Mouse (Mus musculus) adrenal gland, adult 18-20 months (tissue): Measurements from ENCODE around the gene Kti12. TPM values are rescaled to one million over a fixed set of nuclear protein-coding genes. Genes with fewer than 3 reads are reported as not detected.

Experiments
- DNase-seq, 2 experiments: peaks; one replicate each; pipeline ENCODE4 v3.0.0; 2021 to 2022; ENCODE audit warnings: low spot score in 2 of 2
- long read RNA-seq, 2 experiments: library from polyadenylated mRNA; stranded (forward); transcript quantifications; one replicate each; pipeline ENCODE4 v2.0.0; 2021
- total RNA-seq, 2 experiments: library from RNA; stranded (reverse); gene quantifications; 1 replicate in 1 of 2; 2 replicates in 1 of 2; pipeline ENCODE4 v1.2.3; 2021

Kti12 gene
- 10 to 100 TPM; 30.2 to 33.4 TPM for total RNA-seq
- long read RNA-seq, experiment 1, transcript Kti12-201 (1 exons, 1,629 nt): major isoform, 53 of 53 reads
- long read RNA-seq, experiment 1, partial matches to known transcripts: 0 of 53 reads
- long read RNA-seq, experiment 1, other reads (novel, unspliced or antisense): 0 of 53 reads
- long read RNA-seq, experiment 2, transcript Kti12-201 (1 exons, 1,629 nt): major isoform, 102 of 102 reads
- long read RNA-seq, experiment 2, partial matches to known transcripts: 0 of 102 reads
- long read RNA-seq, experiment 2, other reads (novel, unspliced or antisense): 0 of 102 reads

DNA sequence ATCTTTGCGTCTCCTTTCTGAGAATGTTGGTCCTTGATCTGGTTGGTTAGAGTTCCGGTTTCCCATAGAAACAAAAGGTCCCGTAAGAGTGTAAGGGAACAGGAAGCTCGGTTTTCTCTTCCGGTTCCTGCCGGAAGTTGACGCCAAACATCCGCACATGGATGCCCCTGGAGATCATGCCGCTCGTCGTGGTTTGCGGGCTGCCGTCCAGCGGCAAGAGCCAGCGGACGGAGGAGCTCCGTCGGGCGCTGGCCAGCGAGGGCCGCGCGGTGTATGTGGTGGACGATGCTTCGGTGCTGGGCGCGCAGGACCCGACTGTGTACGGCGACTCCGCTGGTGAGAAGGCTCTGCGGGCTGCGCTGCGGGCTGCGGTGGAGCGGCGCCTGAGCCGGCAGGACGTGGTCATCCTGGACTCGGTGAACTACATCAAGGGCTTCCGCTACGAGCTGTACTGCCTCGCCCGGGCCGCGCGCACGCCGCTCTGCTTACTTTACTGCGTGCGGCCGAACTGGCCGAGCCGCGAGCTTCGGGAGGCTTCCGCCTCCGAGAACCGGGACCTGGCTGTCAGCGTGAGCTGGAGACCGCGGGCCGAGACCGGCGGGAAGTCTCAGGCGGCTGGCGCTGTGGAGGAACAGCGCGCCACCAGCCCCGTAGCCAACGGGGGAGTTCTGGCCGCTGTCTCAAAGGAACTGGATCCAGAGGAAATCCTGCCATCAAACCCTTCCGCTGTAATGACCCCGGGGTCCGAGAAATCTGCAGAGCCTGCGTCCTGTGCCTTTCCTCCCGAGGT, at the start of gene Kti12:
TSS of gene Kti12 (plus strand) at position 71 of the 790 bp plus-strand sequence.
- peak; percentile 70 to 76 for DNase-seq

- DNase-seq: peak; percentile 70 to 78
These were observed 49.3 kb upstream of the Kti12 start for GRCm38 (mm10) chr4:108798083-108798830.

GRCm38 (mm10) chr4:108803535-108803934, 44.0 kb upstream of the Kti12 start:
- DNase-seq: no peak

DNA sequence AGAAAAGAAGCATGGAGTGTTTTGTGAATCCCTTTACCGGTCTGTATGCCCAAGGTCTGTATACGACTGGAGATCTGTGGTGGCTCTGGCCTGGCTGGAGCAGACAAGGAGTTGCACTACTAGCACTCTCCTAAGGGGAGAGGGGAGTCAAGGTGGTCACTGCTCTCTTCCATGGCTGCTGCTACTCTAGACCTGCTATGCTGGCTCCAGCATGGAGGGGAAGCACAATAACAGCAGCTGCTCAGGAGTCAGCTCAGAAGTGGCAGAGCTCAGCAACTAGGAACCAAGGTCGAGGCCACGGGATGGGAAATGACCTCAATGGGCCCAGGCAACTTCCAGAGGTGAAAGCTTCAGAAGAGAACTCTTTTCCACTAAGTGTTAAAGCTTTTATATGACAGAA, 36.4 kb upstream of the Kti12 start:
- no peak for DNase-seq

DNA sequence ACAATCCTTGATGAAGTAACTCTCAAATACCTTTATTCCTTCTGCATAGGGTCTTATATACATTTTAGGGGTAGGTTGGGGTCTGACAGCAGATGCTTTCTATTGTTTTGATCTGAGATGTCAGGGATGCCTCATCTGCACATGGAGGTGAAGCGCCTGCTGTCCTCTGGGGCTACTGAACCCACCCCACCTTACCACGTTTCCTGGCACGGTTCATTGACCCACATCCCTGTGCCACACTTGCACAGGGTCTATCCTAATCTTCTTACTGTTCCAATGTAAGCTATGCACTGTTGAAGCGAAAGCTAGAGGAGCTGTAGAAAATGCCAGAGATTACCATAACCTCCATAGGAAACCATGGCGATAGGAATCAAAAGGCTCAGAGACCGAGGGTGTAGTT, 36.0 kb upstream of the Kti12 start:
- no peak for DNase-seq

- DNase-seq: no peak
These were observed 21.9 kb upstream of the Kti12 start for GRCm38 (mm10) chr4:108825677-108826076.

- no peak for DNase-seq
These were observed 21.5 kb upstream of the Kti12 start for GRCm38 (mm10) chr4:108826096-108826495.

- no peak for DNase-seq
These were observed 20.9 kb upstream of the Kti12 start for GRCm38 (mm10) chr4:108826643-108827042.

- no peak for DNase-seq
These were observed 16.9 kb upstream of the Kti12 start for GRCm38 (mm10) chr4:108830698-108831097.

GRCm38 (mm10) chr4:108832916-108833827, 14.4 kb upstream of the Kti12 start, which contains the start of gene Btf3l4:
Gene Btf3l4 (minus strand): TSS chr4:108833614.
- peak; percentile 83 to 85 for DNase-seq

DNA sequence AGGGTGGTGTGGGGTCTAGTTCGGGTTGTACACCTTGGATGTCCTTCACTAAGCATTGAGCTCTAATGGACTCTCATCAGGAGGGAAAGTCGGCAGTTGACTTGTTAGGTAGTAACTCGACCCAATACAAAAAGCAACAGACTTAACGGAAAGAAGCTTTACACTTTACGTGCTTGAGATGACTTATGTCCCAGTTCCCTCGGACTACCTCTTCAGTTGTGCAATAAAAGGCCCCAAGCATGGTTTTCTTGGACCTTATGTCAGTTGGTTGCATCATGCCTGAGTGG, 13.8 kb upstream of the Kti12 start:
- no peak for DNase-seq

DNA sequence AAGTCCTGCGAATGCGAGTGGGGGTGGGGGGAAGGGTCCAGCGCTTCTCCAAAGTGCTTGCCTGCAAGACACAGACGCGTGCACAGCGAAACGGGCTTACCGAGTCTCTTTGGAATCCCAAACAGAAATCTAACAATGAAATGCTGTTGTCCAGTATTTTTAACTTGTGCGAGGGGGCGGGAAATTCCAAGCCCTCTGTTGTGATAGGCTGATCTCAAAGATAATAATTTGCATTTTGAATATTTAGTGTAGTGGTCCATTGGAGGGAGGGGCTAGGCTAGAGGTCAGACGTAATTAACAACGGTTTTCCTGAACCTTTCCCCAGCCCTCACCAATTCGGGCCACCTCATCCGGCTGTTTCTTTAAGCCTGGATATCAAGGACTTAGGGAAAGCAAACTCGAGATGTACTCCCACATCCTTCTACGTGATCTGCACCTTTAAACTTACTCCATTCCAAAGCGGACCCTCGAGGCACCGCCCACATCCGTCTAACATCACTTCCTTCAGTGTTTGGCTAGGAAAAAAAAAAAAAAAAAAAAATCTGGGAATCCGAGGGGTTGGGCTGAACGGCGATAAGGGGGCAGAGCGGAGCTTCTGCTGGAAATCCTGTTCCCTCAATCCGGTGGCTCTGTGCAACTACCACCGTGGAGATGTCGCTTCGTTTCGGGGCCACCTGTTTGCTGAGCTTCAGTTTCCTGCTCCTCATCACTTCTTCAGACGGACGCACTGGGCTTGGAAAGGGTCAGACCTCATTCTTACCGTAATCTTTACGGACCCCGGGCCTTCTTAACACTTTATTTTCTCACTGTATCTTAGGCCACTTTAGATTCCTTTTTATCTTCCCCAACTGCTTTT, 13.2 kb upstream of the Kti12 start, which contains the start of gene Txndc12:
TSS of gene Txndc12 (plus strand) at position 487 of the 856 bp plus-strand sequence.
- peak; percentile 65 to 75 for DNase-seq

GRCm38 (mm10) chr4:108834971-108835311, 12.6 kb upstream of the Kti12 start:
- DNase-seq: peak in 1 of 2 experiments; percentile 10

- DNase-seq: no peak
These were observed 12.1 kb upstream of the Kti12 start for GRCm38 (mm10) chr4:108835496-108835895.

DNA sequence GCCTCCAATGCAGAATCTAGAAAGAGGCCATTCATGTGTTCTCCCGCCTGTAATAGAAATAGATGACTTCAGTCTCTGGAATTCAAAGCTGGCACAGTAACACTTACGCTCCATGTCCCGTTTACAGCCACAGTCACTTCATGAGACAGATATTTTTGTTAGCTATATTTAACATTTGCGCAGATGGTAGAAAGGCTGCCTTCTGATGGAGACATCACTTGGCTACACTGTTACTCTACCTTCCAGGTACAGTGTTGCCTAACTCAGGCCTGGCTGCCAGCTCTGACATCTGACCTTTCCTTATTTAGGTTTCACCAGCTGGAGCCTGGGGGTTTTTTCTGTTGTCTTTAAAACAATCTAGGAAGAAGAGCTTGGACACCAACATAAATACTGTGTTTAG, 9.6 kb upstream of the Kti12 start:
- DNase-seq: no peak

GRCm38 (mm10) chr4:108841920-108842578, 5.5 kb upstream of the Kti12 start:
- DNase-seq: no peak

- DNase-seq: no peak
These were observed 4.2 kb upstream of the Kti12 start for GRCm38 (mm10) chr4:108843336-108843735.

DNA sequence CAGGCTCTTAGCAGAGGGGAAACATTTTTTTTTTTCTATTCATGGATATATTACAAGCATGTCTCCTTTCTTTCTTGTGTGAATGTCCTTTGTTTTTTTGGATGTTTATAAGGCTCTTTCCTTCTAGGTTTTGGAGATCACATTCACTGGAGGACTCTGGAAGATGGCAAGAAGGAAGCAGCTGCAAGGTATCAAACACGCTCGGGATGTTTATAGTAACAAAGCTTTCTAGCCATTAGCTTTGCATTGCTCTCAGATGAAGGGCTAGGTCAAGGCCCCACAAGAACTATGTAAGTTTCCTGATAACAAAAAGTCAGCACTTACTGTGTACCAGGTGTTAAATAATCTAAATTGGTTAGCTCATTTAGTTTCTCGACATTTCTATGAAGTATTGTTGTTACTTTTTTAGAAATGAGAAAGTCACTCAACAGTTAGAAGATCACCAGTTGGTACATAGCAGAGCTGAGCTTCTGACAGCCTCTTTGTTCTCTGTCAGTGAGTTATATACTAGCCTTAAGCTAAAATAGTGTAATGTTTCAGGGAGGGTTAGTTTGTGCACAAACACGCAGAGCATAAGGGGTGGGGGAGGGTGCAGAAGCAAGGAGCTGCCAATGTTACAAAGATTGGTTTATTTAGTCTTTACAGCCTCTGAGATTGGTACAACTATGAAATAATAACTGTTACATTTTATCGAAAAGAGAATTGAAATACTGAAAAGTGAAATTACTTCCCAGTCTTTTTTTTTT, 1.6 kb upstream of the Kti12 start:
- DNase-seq: no peak

DNA sequence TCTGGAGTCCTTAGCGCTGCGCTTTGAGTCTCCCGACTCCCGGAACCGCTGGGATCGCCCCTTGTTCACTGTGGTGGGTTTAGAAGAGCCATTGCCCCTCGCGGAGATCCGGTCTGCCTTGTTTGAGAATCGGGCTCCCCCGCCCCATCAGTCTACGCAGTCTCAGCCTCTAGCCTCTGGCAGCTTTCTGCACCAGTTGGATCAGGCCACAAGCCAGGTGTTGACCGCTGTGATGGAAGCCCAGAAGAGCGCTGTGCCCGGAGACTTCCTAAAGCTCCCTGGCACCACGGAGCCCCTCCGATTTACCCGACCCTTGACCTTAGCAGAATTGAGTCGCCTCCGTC, 892 bp downstream of the Kti12 start, which contains the start of gene A730015C16Rik:
TSS of gene A730015C16Rik (minus strand) at position 115 of the 344 bp plus-strand sequence.
- no peak for DNase-seq
